Mouse (Mus musculus) midbrain, embryonic 13.5 days (tissue): ENCODE results near the gene Cyp4x1. TPM values are rescaled to one million over a fixed set of nuclear protein-coding genes. Genes with fewer than 3 reads are reported as not detected.

ENCODE experiments used
- polyA plus RNA-seq: library from polyadenylated mRNA; unstranded; fragments of >200 nt; fragmentation: Nextera tagmentation; extraction: Ambion mirVana; gene quantifications from 2 replicates; pipeline ENCODE4 v1.2.1, GENCODE M21; 2015

Gene Cyp4x1
- polyA plus RNA-seq, 1 experiment from 2014 or later, result 3.6 TPM

Other genes starting within 250 kb of the Cyp4x1 start
- gene Foxd2, start 225.4 kb downstream of the Cyp4x1 start, polyA plus RNA-seq, result 0.41 and 0.50 TPM in 2 replicates
- not detected in 2 replicates for gene Foxe3, start 208.3 kb downstream of the Cyp4x1 start, polyA plus RNA-seq
- gene Cmpk1, start 147.0 kb downstream of the Cyp4x1 start, polyA plus RNA-seq, result 163 TPM in 2 replicates
- gene Stil, start 134.1 kb downstream of the Cyp4x1 start, polyA plus RNA-seq, result 4.7 and 5.7 TPM in 2 replicates
- 7.6 and 11.9 TPM in 2 replicates for gene Tal1, start 77.9 kb downstream of the Cyp4x1 start, polyA plus RNA-seq
- gene Pdzk1ip1, start 45.6 kb downstream of the Cyp4x1 start, polyA plus RNA-seq, result 5.9 and 6.3 TPM in 2 replicates
- not detected in 2 replicates for gene Cyp4a29, start 107.8 kb upstream of the Cyp4x1 start, polyA plus RNA-seq
- gene Cyp4a12a, start 164.8 kb upstream of the Cyp4x1 start, polyA plus RNA-seq, result not detected in 2 replicates